Mouse (Mus musculus) heart, postnatal 0 days (tissue): ENCODE data around the gene 2900011O08Rik.

Source experiments
- CTCF ChIP-seq: IDR thresholded peaks from 2 replicates; pipeline ENCODE4 v1.5.1; 2016; ENCODE audit warnings: antibody characterized with exemption, control low read depth, low read depth
- EP300 ChIP-seq: IDR thresholded peaks from 2 replicates; pipeline ENCODE4 v1.6.1; 2016; ENCODE audit warnings: antibody characterized with exemption, low read depth

GRCm38 (mm10) chr16:14052221-14052620 lies 65.8 kb downstream of the 2900011O08Rik start:
- TF ChIP-seq CTCF (no peak), EP300 (no peak)
